Mouse (Mus musculus) forelimb bud, embryonic 11.5 days (tissue): Measurements from ENCODE around the gene Gm20388.
"Not testable (repeated sequence)": the region's sequence is repeated elsewhere in the genome, so short reads cannot be mapped to it uniquely, and the experiment has no call there.

ENCODE experiments used
- DNase-seq: peaks from one replicate; pipeline ENCODE4 v3.0.0-alpha.2; 2012; ENCODE audit warnings: low read depth, low spot score

Gene Gm20388

DNA sequence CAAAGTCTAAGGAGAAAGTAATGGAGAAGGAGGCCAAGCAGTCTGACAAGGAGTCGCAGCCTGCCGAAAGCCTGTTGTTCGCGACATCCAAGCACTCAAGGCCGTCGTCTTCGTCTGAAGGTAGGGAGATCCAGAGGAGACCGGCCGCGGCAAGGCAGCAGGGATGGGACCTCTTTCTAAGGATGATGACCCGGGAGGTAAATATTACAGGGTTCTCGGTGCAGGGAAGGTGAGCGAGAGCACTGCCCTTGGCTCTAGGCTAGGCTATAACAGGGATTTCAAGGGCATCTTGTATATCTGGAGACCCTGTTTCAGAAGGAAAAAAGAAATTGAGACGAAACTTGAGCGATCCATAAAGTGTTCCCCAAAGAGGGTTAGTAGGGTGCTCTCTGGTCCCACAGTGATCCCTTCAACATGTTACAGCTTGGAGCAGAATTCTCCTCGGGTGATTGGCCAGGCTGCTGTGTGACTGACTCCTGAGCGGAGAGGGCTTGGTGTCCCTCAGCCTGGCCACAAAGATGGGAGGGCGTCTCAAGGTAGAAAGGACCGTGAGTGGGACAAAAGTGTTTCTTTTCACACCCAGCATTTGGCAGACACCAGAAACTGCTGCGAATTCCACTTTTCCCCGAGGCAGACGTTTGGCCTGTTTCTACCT, 3302.6 kb downstream of the Gm20388 start:
- no peak for DNase-seq

DNA sequence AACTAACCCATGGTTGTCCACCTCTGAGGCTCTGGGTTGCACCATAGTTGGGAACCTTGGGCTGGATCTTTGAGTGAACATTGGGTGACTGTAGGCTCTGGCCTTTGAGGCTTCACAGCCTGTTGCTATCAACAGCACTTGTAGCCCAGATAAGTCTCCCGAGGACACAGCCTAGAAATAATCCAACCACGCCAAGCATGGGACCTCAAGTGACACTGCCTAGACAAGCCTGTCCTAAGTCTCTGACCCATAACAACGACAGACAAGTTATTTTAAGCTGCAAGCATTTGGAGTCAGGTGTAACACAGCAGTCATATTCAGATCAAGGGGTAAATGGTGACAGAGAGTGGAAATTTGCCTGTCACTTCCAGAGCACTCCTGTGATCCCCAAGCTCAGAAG, 3304.8 kb downstream of the Gm20388 start:
- no peak for DNase-seq

DNA sequence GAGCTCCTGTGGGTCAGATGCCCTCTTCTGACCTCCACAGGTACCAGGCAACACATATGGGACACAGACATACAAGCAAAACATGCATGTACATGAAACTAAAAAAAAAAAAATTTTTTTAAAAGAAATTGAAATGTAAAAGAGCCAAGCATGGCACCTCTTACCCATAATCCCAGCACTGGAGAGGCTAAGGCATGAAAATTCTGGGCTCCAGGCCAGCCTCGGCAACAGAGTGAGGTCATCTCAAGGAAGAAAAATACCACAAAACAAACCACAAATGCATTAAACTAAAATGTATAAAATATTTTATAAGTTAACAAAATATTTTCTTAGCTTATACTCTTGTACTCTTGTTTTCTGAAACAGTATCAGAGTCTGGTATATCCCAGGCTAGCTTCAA, 3310.3 kb downstream of the Gm20388 start:
- no peak for DNase-seq

DNA sequence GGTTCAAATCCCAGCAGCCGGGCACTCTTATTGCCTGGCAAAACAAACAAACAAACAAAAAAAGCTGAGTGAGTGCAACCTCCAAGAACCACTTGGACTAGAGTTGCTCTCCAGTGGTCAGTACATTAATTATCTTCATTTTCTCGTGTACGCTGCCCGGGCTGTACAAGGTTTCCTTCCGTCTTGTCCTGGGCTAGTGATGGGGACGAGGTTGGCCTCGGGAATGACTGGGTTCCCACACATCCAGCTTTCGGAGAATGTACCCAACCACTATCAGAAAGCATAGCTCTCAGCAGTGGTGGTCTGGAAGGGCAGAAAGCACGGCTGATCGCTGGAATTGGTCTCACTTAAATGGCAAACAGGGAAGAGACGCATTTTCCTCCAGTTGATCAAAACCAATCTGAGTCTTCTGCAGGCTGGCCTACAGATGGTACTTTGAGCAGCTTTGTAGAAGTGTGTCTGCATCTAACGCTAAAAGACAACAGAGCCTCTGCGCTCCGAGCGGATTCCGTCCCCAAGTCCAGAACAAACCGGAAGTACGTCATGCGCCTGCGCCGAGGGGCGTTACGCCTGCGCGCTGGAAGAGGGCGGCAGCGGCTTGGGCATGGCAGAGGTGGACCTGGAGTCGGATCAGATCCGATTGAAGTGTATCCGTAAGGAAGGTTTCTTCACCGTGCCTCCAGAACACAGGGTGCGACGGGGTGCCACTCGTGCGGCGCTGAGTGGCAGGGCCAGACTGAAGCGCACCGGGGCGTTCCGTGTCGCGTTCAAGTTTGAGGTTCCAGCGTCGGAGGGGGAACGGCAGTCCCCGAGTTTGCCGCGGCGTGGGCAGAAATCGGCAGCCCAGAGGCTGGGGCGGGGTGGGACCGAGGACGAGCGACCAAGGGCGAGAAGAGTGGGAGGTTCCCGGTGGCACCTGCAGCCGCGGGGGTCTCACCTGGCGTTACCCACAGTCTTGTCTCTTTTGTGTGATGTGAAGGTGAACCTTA, 3313.9 kb downstream of the Gm20388 start, which contains the start of gene Cdk10:
Gene Cdk10 (plus strand): TSS at position 565 of the 989 bp plus-strand sequence.
- DNase-seq, result peak; percentile 89

DNA sequence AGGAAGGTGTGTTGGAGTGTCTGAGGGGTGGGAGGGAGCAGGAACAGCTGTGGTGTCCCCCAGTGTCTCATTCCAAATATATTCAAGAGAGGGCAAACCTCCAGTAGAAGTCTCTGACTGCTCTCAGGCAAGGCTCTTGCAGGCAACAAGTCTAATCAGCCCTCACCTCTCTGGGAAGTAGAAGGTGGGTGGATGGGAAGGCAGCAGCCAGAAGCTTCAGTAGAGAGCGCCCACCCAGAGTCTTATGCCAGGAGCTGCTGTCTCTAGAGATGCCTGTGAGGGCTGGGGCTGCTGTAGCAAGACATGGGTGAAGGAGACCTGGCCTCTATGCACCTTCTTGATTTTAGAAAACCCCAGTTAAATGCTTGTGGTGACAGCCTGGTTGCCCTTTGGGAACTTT, 3317.8 kb downstream of the Gm20388 start:
- no peak for DNase-seq

DNA sequence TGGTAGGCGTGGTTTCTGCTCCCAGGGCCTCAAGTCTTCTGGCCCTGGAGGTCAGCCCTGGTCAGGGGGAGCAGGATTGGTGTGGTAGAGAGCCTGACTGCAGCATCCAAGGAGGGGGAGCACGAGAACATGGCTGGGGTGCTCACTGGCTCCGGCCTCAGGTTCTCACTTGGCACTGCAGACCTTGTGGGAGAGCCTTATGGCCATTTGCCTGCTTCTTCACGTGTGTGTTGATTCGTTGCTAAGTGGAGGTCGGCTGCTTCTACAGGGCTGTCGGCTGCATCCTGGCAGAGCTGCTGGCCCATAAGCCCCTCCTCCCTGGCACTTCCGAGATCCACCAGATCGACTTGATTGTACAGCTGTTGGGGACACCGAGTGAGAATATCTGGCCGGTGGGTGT, 3319.7 kb downstream of the Gm20388 start:
- DNase-seq, result not testable (repeated sequence)

DNA sequence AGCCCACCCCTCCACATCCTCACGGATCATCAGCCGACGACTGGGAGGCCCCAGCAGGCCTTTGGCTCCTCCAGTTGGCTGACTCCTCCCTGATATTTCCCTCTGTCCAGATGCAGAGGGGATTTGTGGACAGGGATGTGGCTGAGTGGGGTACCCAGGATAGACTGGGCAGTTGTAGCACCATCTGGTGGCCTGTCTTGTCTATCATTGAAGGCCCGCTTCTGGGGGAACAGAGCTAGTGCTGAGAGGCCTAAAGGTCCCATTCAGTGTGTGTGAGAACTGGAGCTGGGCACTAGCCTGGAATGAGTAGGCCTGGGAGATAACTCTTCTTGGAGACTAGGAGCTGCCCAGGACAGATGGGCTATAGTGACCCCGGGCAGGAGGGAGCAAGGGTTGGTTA, 3321.1 kb downstream of the Gm20388 start:
- DNase-seq, result no peak

DNA sequence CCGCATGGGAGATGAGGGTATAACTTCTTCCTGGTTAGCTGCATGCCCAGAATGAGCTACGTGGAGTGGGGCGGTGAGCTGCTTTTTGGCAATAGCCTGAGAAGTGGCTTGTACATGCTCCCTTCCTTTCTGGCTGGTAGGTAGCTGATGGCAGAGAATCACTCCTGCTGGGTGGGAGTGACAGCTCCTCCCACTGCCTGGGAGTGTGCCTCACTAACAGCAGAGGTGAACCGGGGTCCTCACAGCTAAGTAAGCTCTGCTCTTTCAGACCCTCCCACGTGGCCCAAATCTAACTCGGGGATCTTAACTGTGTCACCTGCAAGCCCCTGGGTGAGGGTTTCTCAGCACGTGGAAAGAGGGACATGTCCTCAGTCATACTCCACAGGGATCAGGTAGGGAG, 3321.9 kb downstream of the Gm20388 start:
- DNase-seq, result no peak

DNA sequence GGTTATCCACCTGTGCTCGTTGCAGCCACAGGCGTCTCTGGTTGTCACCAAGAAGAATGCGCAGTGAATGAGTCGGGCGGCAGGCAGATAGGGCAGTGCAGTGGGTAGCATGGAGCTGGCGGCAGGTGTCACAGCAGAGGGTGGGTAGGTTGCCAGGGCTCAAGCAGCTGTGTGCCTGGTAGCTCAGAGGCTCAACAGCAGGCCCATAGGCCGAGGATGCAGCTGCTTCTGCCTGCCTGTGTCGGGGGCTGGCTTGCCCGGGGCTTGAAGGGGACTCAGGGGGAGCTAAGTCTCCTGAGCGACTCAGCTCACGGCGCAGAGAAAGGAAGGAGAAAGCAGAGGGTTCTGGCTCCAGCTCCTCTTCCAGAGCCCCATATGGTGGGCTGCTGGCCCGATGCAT, 3322.7 kb downstream of the Gm20388 start:
- DNase-seq, result no peak

DNA sequence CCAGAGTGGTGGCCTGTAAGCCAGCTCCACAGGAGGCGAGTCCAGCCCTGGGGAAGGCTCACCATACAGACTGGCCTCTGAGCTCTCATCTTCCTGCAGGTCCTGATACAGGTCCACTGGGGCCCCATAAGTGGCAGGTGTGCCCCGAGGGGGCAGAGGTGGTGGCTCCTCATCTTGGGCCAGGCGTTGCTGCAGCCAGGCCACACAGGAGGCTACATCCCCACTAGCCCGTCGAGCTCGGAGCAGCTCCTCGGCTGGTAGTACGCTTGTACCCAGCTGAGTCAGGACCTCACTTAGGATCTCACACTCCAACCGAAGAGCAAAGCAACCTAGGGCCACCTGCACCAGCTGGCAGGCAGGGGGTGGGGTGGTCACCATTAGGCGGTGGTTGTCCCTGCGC, 3323.1 kb downstream of the Gm20388 start:
- DNase-seq, result no peak

DNA sequence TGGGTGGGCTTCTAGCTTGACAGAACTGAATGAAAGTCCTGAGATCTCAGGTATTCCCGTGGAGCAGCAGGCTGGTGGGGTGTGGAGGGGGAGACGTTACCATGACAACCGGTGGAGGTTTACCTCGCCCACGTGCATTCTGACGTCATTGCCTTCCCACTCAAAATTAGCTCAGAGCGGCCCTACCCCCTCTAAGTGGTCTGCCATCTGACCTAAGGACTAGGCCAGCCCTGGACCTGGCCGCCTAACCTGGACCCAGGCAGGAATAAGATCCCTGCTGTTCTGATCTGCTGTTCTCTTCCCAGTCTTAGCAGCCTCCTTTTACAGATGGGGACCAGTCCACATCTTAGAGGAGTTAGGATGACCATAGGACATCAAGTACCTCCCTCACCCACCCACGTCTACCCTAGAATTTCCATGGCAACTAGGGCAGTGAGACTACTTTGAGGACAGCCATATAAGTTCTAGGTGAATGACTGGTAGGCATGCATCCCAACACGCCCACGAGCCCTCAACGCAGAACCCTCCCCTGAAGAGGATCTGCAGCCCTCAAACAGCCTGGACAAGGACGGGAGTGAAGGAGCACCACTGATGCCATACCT, 3324.4 kb downstream of the Gm20388 start:
- peak; percentile 23 for DNase-seq

DNA sequence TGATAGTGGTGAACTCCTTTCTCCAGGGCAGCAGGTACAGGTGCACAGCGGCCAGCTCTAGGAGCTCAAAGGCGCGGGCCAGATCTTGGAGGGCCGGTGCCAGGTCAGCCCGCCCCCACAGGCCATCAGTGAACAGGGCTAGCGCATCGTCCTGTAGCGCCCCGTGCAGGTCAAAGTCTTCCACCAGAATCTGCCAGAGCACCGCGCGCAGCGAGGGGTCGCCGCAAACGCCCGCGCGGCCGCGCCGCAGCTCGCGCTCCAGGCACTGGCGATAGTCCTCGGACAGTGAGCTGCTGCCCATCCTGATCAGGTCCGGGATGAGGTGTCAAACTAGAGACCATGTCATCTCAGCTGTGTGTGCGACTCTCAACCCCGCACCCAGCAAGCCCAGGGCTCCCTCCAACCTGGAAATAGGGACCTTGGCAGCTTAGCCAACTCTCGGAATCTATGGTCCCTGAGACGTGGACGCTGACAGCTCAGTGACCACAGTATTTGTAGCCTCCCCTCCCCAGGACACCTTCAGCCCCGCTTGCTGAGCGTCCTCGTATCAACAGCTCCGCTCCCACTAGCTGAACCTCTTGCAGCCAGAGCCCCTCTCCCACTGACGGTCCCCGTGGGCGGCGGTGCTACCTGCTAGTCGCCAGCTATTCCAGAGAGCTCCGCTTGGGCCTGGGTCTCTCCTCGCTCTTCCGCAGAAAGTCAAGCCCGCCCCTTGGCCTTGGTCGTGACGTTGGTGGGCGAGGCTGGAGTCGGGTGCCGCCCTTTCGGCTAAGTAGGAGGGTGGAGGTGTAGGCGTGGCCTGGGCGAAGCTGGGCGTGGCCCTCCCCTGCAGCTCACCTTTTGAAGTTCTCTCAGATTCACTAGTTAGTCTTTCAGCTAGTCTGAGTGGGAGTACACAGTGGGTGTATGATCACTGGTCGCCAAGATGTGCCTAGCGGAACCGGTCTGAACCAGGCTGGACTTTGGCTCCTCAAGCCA, 3325.2 kb downstream of the Gm20388 start, which contains the start of gene Spata2l:
Gene Spata2l (minus strand): TSS at position 714 of the 978 bp plus-strand sequence.
- peak; percentile 89 for DNase-seq

DNA sequence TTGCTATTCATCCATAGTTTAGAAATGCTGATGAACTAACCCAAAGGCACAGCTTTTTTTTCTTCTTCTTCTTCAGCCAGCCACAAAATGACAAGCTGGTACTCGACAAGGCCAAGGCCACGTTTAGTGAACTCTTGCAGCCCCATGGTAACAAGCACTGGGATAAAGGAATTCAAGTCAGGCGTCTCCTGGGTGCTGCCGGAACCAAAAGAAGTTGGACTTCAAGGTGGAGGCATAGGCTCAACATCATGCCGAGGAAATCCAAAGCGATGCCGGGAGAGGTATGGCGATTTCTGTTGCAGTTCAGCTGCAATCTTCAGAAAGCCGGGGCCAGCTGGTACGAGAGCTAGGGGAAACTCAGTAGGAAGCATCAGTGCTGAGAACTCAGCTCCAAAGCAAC, 3328.8 kb downstream of the Gm20388 start:
- DNase-seq, result no peak

DNA sequence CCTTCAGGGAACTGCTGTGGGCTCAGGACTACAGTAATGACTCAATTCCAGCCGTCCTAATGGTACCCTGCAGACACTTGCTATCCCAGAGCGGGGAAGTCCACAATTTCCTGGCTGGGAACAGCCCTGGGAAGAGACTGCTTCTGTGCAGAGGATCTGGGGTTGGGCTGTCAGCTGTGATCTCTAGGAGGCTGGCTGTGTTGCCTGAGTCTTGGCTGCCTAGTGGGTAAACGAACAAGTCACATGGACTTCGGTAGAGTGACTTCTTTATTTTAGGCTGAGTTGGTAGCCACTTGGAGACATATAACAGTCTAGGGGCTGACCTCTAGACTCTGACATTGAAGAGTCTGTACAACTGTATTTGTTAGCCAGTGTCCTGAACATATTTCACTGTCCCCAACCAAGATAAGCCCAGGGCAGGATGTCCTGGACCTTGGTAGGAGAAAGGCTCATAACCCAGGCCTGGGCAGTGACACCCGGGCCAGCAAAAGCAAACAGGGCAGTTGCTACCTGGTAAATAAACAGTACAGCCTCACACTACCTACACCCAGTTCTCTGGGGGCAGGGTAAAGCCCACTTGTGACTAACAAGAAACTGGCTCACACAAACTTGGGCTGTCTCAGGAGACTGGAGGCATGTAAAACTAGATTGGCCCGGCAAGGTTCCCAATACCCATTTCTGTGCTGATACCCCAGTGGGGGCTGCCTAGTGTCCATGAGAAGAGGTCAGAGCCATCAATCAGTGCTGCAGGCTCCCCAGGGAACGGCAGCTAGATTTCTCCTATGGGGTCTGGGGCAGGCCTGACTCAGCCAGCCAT, 3331.7 kb downstream of the Gm20388 start:
- no peak for DNase-seq

DNA sequence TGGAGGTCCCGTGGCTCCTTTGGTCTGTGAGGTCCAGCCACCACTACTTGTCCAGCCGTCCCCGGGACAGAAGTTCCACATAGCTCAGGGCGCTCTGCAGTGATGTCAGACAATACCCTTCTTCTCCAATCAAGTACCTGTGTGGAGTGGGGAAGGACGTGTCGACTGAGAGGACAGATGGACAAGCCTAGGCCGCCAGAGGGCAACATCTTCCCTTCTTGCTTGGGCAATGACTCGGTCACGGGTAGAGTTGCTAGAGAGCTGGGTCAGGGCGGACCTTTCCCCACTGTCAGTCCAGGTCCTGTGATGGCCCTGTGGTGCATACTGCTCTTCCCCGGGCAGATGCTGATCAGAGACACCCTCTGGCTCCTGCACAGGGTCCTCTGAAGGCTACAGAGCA, 3332.4 kb downstream of the Gm20388 start:
- no peak for DNase-seq

DNA sequence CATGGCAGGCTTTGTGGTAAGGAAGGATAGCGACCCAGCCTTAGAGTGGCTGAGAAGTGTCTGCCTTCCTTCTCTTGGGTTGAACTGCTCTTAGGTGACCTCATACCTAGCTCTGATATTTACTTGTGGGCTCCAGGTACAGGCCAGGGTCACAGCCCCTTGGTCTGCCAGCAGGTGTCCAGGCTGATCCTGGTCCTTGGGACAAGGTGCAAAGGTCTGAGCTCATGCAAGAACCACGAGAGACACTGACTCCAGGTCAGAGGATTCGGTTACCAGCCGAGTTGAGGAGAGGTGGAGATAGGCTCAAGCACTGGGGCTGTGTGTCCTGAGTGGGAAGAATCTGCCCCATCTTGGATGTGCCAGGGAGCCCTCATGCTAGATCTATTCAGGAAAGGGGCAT, 3333.7 kb downstream of the Gm20388 start:
- DNase-seq, result no peak

DNA sequence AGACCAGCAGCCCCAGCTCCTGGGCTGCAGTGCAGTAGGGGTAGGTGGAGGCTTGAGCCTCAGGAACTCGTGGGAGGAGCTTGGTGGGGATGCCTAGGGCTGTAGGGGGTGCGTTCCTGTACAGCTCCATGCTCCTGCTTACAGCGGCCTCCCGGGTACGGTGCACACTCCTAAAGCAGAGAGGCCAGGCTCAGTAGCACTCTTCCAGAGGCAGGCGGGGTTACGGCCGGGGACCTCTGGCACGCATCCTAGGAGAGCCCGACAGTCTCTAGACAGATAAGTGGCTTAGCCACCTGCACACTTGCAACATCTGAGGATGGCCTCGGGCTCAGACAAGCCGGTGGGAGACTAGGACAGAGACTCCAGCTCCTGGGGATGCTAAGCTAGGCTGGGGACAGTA, 3334.9 kb downstream of the Gm20388 start:
- no peak for DNase-seq

DNA sequence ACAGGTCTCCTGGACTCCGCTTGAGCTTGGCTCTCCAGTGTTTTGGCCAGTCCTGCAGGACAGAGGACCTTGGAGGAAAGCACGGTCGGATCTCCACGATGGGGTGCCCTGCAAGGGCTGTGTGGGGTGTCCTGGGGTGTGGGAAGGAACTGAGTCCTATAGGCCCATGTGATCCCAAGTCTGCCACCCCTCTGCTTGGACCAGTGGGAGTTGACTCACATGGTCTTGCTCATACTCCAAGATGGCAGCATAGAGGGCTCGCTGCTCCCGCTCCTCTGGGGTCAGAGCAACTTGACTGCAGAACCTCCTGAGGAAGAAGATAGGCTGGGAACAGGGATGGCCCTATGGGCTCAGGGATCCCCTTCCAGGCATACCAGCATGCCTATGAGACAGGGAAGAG, 3337.1 kb downstream of the Gm20388 start:
- DNase-seq, result no peak

DNA sequence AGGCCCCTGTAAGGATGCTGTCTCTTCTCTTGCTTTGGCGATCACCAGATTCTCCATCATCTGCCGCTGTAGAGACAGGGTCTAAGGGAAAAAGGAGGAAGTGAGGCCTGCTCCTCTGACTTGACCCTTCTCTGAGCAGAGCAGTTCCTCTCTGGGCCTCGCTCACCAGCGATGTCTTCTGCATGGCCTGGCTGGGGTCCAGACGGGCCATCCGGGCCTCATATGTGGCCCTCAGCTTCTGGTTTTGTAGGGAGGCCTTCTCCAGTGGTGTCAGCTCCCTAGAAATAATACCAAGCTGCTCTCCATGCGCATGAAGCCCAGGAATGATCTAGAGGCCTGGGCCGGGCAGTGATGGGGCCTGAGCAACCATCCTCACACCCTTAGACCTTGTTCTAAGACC, 3338.0 kb downstream of the Gm20388 start:
- DNase-seq, result no peak

DNA sequence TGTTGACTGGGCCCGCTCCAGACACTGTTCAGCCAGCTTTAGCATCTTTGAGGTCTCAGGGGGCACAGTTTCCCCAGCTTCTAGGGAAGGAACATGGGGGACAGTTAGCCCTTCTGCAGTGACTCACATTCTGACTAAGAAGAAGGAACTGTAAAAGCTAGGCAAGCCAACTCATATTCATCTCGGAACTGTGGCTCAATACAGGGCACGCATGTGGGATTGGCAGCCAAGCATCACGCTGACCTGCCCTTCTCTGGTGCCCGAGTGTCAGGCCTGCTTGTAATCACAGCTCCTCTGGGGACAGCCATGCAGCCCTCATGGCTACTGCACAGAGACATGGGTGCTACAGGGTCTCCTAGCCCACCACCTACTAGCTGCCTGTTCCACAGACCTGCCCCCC, 3340.3 kb downstream of the Gm20388 start:
- no peak for DNase-seq
